Mouse (Mus musculus): Measurements from ENCODE around the gene Cpm. TPM values are rescaled to one million over a fixed set of nuclear protein-coding genes. Genes with fewer than 3 reads are reported as not detected.

The Cpm gene
- polyA plus RNA-seq, 1 experiment = not detected

- no peak for TF ChIP-seq GATA1 (IDR thresholded peaks at IDR 0.05; ENCODE audit: low read length)
Observed at GRCm38 (mm10) chr10:117642491-117643262, 13.4 kb downstream of the Cpm start.

- TF ChIP-seq GATA1 (IDR thresholded peaks at IDR 0.05; ENCODE audit: low read length) = no peak
Observed at GRCm38 (mm10) chr10:117643302-117643701, 14.0 kb downstream of the Cpm start.

- TF ChIP-seq GATA1 (IDR thresholded peaks at IDR 0.05; ENCODE audit: low read length) = no peak
Observed at GRCm38 (mm10) chr10:117643711-117644428, 14.6 kb downstream of the Cpm start.

- TF ChIP-seq GATA1 (IDR thresholded peaks at IDR 0.05; ENCODE audit: low read length) = no peak
Observed at GRCm38 (mm10) chr10:117644429-117644748, 15.1 kb downstream of the Cpm start.

GRCm38 (mm10) chr10:117644828-117645227 is 15.5 kb downstream of the Cpm start:
- TF ChIP-seq GATA1 (IDR thresholded peaks at IDR 0.05; ENCODE audit: low read length) = no peak

- no peak for TF ChIP-seq GATA1 (IDR thresholded peaks at IDR 0.05; ENCODE audit: low read length)
Observed at GRCm38 (mm10) chr10:117645487-117645964, 16.2 kb downstream of the Cpm start.

GRCm38 (mm10) chr10:117646482-117647157 is 17.3 kb downstream of the Cpm start:
- no peak for TF ChIP-seq GATA1 (IDR thresholded peaks at IDR 0.05; ENCODE audit: low read length)

GRCm38 (mm10) chr10:117647158-117647505 is 17.8 kb downstream of the Cpm start:
- TF ChIP-seq GATA1 (IDR thresholded peaks at IDR 0.05; ENCODE audit: low read length) = no peak

GRCm38 (mm10) chr10:117647964-117648472 is 18.7 kb downstream of the Cpm start:
- TF ChIP-seq GATA1 (IDR thresholded peaks at IDR 0.05; ENCODE audit: low read length) = no peak

- TF ChIP-seq GATA1 (IDR thresholded peaks at IDR 0.05; ENCODE audit: low read length) = no peak
Observed at GRCm38 (mm10) chr10:117648643-117649042, 19.3 kb downstream of the Cpm start.

- TF ChIP-seq GATA1 (IDR thresholded peaks at IDR 0.05; ENCODE audit: low read length) = no peak
Observed at GRCm38 (mm10) chr10:117649292-117650041, 20.2 kb downstream of the Cpm start.

GRCm38 (mm10) chr10:117650042-117650655 is 20.8 kb downstream of the Cpm start:
- no peak for TF ChIP-seq GATA1 (IDR thresholded peaks at IDR 0.05; ENCODE audit: low read length)

- TF ChIP-seq GATA1 (IDR thresholded peaks at IDR 0.05; ENCODE audit: low read length) = no peak
Observed at GRCm38 (mm10) chr10:117650725-117651124, 21.4 kb downstream of the Cpm start.

GRCm38 (mm10) chr10:117651587-117652377 is 22.5 kb downstream of the Cpm start:
- TF ChIP-seq GATA1 (IDR thresholded peaks at IDR 0.05; ENCODE audit: low read length) = no peak

All from G1E-ER4 (cell line).